20 mouse cellular contexts compared by ENCODE assay signal in genomic region chr8:114679386-114680098, GRCm38 (mm10).
DNase-seq lines count a peak whose midpoint lies in the region; ATAC-seq and TF ChIP-seq lines count a peak whose summit lies in the region.
"Had no signal": no experiment of that assay in that cellular context is flagged by ENCODE, and none has a peak within 500 bp of the region (broad histone marks: within the 10 kb centered on the region; RNA-seq: fewer than 3 reads in every experiment).

No protein-coding gene starts in this region.

- peak; percentile 15 for DNase-seq in adrenal gland, postnatal 14 days
- no peak for DNase-seq in adrenal gland, adult 18-20 months (ENCODE audit: low spot score in 2 of 2)
- peak; percentile 24 for DNase-seq in liver, adult 2 months (ENCODE audit: extremely low read depth, low read depth, low spot score)
- DNase-seq in liver, postnatal 0 days: no peak
- peak; percentile 89 for DNase-seq in NIH3T3 (ENCODE audit: low read depth)
- DNase-seq in mesoderm, embryonic 11.5 days (ENCODE audit: low read depth, low spot score): peak; percentile 45
- no peak for DNase-seq in frontal cortex, postnatal 36 days (ENCODE audit: low spot score in 2 of 2)
- no peak for DNase-seq in thymus, postnatal 10 days (ENCODE audit: low spot score in 2 of 2)
- DNase-seq: cerebellum, postnatal 10 days; heart, adult 11 months; layer of hippocampus, postnatal 36 days; left cerebral cortex, postnatal 4 days; midbrain, embryonic 14.5 days; right cerebral cortex, postnatal 25 days; thymus, adult 18-20 months had no signal

- H3K27ac ChIP-seq in liver, adult 2 months (replicated peaks; ENCODE audit: insufficient read depth, low read depth, low read length): no peak overlapping the region
- no peak overlapping the region for H3K27ac ChIP-seq in liver, postnatal 0 days (ENCODE audit: low read depth)
- H3K27ac ChIP-seq: forebrain, embryonic 15.5 days; hindbrain, postnatal 0 days; liver, embryonic 14.5 days; neural tube, embryonic 12.5 days had no signal

- no peak overlapping the region for H3K9ac ChIP-seq in liver, adult 2 months (ENCODE audit: low read depth, low read length)
- no peak overlapping the region for H3K9ac ChIP-seq in liver, postnatal 0 days (replicated peaks)
- H3K9ac ChIP-seq: forebrain, embryonic 15.5 days; liver, embryonic 14.5 days; neural tube, embryonic 12.5 days had no signal

- no peaks in the 10 kb centered on the region for H3K79me2 ChIP-seq in liver, adult 2 months (ENCODE audit: control insufficient read depth, insufficient read depth, low read length)

- no peak for ATAC-seq in liver, postnatal 0 days
- ATAC-seq: activated CD4-positive, CD25-positive, alpha-beta regulatory T cell, adult 4 months; forebrain, embryonic 15.5 days; hindbrain, postnatal 0 days had no signal

- TF ChIP-seq EP300 in liver, postnatal 0 days (IDR thresholded peaks at IDR 0.05; ENCODE audit: low read depth): no peak

- no peak for TF ChIP-seq CTCF in liver, adult 2 months (IDR thresholded peaks at IDR 0.05; ENCODE audit: low read depth, low read length)
- no peak for TF ChIP-seq CTCF in liver, postnatal 0 days (IDR thresholded peaks at IDR 0.05; ENCODE audit: low read depth)

- H3K4me2 ChIP-seq in liver, postnatal 0 days (ENCODE audit: low read depth, low read length): no peak overlapping the region
- H3K4me2 ChIP-seq: forebrain, embryonic 15.5 days; neural tube, embryonic 12.5 days had no signal

- H3K27me3 ChIP-seq in liver, adult 2 months (ENCODE audit: control insufficient read depth, insufficient read depth, low read length): no peaks in the 10 kb centered on the region
- no peaks in the 10 kb centered on the region for H3K27me3 ChIP-seq in liver, postnatal 0 days (ENCODE audit: insufficient read depth, low read length)
- H3K27me3 ChIP-seq: forebrain, embryonic 15.5 days; neural tube, embryonic 12.5 days had no signal

- no peaks in the 10 kb centered on the region for H3K9me3 ChIP-seq in liver, postnatal 0 days (ENCODE audit: low read length)
- H3K9me3 ChIP-seq: forebrain, embryonic 15.5 days; neural tube, embryonic 12.5 days had no signal

- H3K4me3 ChIP-seq in liver, adult 2 months (ENCODE audit: insufficient read depth, low read depth, low read length): no peak overlapping the region
- H3K4me3 ChIP-seq in liver, postnatal 0 days (ENCODE audit: low read depth, low read length): no peak overlapping the region
- H3K4me3 ChIP-seq: forebrain, embryonic 15.5 days; neural tube, embryonic 12.5 days had no signal

- H3K36me3 ChIP-seq in liver, adult 2 months (ENCODE audit: control insufficient read depth, insufficient read depth, low read length): no peaks in the 10 kb centered on the region
- no peaks in the 10 kb centered on the region for H3K36me3 ChIP-seq in liver, postnatal 0 days (replicated peaks; ENCODE audit: insufficient read depth, low read length)
- H3K36me3 ChIP-seq: forebrain, embryonic 15.5 days; neural tube, embryonic 12.5 days had no signal

- 0 out of 2 replicates have a peak, but pooled peaks cover 1% of the 10 kb centered on the region for H3K4me1 ChIP-seq in liver, adult 2 months (ENCODE audit: control insufficient read depth, insufficient read depth, low read length)
- no peaks in the 10 kb centered on the region for H3K4me1 ChIP-seq in liver, postnatal 0 days (ENCODE audit: insufficient read depth)
- H3K4me1 ChIP-seq: forebrain, embryonic 15.5 days; neural tube, embryonic 12.5 days had no signal

- 81% methylated on average over 14 of the region's 14 CpGs for WGBS in liver, adult 2 months
- 75% methylated on average over 14 of the region's 14 CpGs for WGBS in liver, postnatal 0 days (ENCODE audit: insufficient replicate concordance)

- TF ChIP-seq POLR2A in liver, adult 2 months (IDR thresholded peaks at IDR 0.05; ENCODE audit: extremely low read depth, insufficient read depth, low read length): no peak

Comparison
In these comparisons a context has a peak if more than half of its experiments do, and no peak if none do; other contexts are left out.
1. DNase-seq: peak in adrenal gland, postnatal 14 days (single experiment), liver, adult 2 months (single experiment), NIH3T3 (single experiment) and mesoderm, embryonic 11.5 days (single experiment); none in adrenal gland, adult 18-20 months (0 of 2), liver, postnatal 0 days (single experiment), frontal cortex, postnatal 36 days (0 of 2) and thymus, postnatal 10 days (0 of 2).